Mouse (Mus musculus): ENCODE measurements at regions not wholly inside any gene's neighbourhood (a gene's known extent, or its start where the extent isn't known, plus 50 kb on each side); places are given as distances from the start of the nearest gene placed in this dataset.

DNA sequence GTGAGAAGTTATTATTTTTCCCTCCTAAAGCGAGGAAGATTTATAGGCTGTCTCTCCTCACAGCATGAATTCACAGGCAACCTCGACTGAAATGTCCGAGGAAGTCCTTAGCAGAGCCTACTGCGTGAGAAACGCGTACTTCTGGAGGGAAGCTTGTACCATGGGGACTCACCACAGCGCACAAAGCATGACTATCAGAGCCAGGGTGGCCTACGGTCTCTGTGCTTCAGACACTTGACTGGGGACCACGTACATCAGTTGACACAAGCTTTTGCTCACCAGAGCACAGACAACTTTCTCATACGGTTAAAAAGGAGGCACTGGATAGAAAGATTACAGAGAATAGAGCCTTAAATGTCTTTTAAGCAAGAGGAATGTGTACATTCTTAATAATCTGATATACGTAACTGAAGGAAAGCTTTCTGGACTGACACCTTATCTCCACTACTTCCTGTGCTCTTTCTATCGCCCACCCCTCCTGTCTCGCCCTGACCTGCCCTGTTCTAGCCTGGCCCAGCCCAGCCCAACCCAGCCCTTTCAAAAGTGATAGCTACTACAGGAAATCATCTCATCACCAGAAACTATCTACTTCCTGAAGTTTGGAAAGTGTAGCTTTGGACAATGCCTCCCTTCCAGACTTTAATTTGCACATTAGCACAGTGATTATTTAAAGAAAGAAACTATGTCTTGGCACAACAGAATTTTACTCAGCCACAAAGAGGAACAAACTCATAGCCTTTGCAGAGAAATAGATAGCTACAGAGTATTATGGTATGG is 104.2 kb upstream of the Krtap11-1 start:
- no peak overlapping the region for H3ac ChIP-seq (ENCODE audit: control insufficient read depth, insufficient read length, low read depth)
- H3K27me3 ChIP-seq (ENCODE audit: control insufficient read depth, insufficient read depth, insufficient read length), result no peaks in the 10 kb centered on the region
- H3K4me3 ChIP-seq (ENCODE audit: insufficient read depth, poor library complexity, severe bottlenecking), result no peak overlapping the region
- no peaks in the 10 kb centered on the region for H3K36me3 ChIP-seq (ENCODE audit: control insufficient read depth, insufficient read depth)
- TF ChIP-seq MYOD1 (IDR thresholded peaks at IDR 0.05; ENCODE audit: control insufficient read depth, insufficient read length, low read depth) (no peak), FOSL1 (IDR thresholded peaks at IDR 0.05; ENCODE audit: insufficient read depth, low read length, poor library complexity, severe bottlenecking) (no peak), MAX (IDR thresholded peaks at IDR 0.05) (no peak), USF1 (IDR thresholded peaks at IDR 0.05; ENCODE audit: low read depth) (no peak)
- H3K79me3 ChIP-seq (ENCODE audit: low read depth), result no peaks in the 10 kb centered on the region
- H3K79me2 ChIP-seq (ENCODE audit: control insufficient read depth, insufficient read depth), result no peaks in the 10 kb centered on the region

DNA sequence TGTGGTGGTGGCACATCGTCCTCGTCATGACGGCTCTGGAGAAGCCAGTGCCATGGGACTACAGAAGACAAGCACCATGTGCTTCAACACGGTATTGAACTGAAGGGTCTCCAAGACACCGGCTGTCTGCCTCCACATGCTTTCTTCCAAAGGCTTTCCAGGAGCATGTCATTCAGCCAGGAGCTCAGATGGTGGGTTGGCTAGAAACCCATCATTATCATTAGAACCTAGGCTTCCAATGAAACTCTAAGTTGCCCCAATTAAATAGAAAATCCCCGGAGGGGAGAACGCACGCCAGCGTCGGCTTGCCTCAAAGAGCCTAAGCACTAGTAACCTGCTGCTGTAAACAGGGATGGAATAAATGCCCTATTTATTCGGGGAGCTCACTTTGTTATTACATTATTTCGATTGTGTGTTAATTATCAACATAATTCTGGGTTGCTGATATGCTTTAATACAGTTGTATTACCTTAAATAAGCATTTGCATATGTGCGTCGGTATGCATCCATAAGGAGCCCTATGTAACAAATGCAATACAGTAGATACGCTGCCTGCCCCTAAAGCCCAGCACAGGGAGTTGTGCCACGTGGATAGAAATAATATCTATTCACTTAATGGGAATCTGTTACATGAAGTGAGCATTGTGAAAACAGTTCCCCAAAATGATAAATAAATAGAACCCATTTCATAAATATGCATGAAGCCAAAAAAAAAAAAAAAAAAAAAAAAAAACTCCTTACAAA is 103.3 kb upstream of the Krtap11-1 start:
- no peaks in the 10 kb centered on the region for H3K36me3 ChIP-seq (ENCODE audit: control insufficient read depth, insufficient read depth)
- no peaks in the 10 kb centered on the region for H3K27me3 ChIP-seq (ENCODE audit: control insufficient read depth, insufficient read depth, insufficient read length)
- TF ChIP-seq CTCF (IDR thresholded peaks at IDR 0.05; ENCODE audit: control insufficient read depth, insufficient read depth, insufficient read length) (no peak), MYOG (IDR thresholded peaks at IDR 0.05; ENCODE audit: control insufficient read depth, extremely low read depth, insufficient read length) (no peak), MAX (IDR thresholded peaks at IDR 0.05) (no peak), USF1 (IDR thresholded peaks at IDR 0.05; ENCODE audit: low read depth) (no peak), FOSL1 (IDR thresholded peaks at IDR 0.05; ENCODE audit: insufficient read depth, low read length, poor library complexity, severe bottlenecking) (no peak), MYOD1 (IDR thresholded peaks at IDR 0.05; ENCODE audit: control insufficient read depth, insufficient read length, low read depth) (no peak)
- H3K4me3 ChIP-seq (ENCODE audit: insufficient read depth, poor library complexity, severe bottlenecking), result no peak overlapping the region
- H3K79me3 ChIP-seq (ENCODE audit: low read depth), result no peaks in the 10 kb centered on the region
- H3ac ChIP-seq (ENCODE audit: control insufficient read depth, insufficient read length, low read depth), result no peak overlapping the region
- no peaks in the 10 kb centered on the region for H3K79me2 ChIP-seq (ENCODE audit: control insufficient read depth, insufficient read depth)

DNA sequence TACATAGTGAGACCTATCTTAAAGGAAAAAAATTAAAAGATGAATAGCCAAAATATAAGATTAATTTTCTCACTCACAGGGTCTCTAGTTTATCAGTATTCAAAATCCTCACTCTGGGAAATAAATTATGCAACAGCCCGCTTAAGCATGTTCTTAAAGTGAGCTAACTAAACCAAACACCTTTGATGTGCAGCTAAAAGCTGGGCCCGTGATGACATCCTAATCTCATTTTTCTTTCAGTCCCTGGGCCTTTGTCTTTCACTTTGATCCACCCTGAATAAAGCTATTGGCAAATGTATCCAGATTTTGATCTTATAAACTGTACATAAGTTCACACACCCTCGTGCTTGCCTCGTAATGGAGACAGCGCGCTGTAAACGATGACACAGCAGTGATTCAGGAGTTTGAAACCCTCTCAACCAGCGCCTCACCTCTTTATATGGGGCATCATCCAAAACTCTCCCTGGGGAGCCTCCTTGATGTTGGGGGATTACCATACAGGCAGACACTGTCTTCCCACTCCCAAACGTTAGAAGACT is 100.3 kb upstream of the Krtap11-1 start:
- Histone ChIP-seq H3ac (ENCODE audit: control insufficient read depth, insufficient read length, low read depth) (no peak overlapping the region), H3K4me3 (ENCODE audit: insufficient read depth, poor library complexity, severe bottlenecking) (no peak overlapping the region), H3K79me3 (ENCODE audit: low read depth) (no peaks in the 10 kb centered on the region), H3K36me3 (ENCODE audit: control insufficient read depth, insufficient read depth) (no peaks in the 10 kb centered on the region), H3K27me3 (ENCODE audit: control insufficient read depth, insufficient read depth, insufficient read length) (no peaks in the 10 kb centered on the region), H3K79me2 (ENCODE audit: control insufficient read depth, insufficient read depth) (no peaks in the 10 kb centered on the region)
- TF ChIP-seq USF1 (IDR thresholded peaks at IDR 0.05; ENCODE audit: low read depth), result no peak
- no peak for TF ChIP-seq MYOD1 (IDR thresholded peaks at IDR 0.05; ENCODE audit: control insufficient read depth, insufficient read length, low read depth)
- no peak for TF ChIP-seq MAX (IDR thresholded peaks at IDR 0.05)
- no peak for TF ChIP-seq FOSL1 (IDR thresholded peaks at IDR 0.05; ENCODE audit: insufficient read depth, low read length, poor library complexity, severe bottlenecking)
- no peak for TF ChIP-seq CTCF (IDR thresholded peaks at IDR 0.05; ENCODE audit: control insufficient read depth, insufficient read depth, insufficient read length)
- TF ChIP-seq MYOG (IDR thresholded peaks at IDR 0.05; ENCODE audit: control insufficient read depth, extremely low read depth, insufficient read length), result no peak
- no peak for TF ChIP-seq CEBPB (IDR thresholded peaks at IDR 0.05; ENCODE audit: low read depth)

DNA sequence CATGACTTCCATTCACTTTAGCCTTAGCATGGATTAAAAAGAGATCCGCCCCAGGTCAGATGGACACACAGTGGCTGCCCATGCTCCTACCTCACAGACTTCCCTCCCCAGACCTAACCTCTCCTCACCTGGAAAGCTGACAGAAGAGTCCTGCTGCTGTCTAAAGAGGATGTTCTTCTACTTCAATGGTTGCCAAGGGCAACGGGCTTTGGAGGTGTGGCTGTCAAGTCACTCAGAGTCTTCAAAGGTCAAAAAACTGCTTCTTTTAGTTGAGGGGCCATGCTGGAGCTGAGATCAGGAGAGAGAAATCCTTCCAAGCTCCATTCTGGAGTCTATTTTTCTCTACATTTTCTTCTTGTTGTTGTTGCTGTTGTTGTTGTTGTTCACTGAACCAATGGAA is 89.1 kb upstream of the Krtap11-1 start:
- no peak overlapping the region for H3ac ChIP-seq (ENCODE audit: control insufficient read depth, insufficient read length, low read depth)
- no peaks in the 10 kb centered on the region for H3K79me3 ChIP-seq (ENCODE audit: low read depth)
- TF ChIP-seq MAX (IDR thresholded peaks at IDR 0.05), result no peak
- TF ChIP-seq CTCF (IDR thresholded peaks at IDR 0.05; ENCODE audit: control insufficient read depth, insufficient read depth, insufficient read length), result no peak
- H3K79me2 ChIP-seq (ENCODE audit: control insufficient read depth, insufficient read depth), result no peaks in the 10 kb centered on the region
- no peaks in the 10 kb centered on the region for H3K27me3 ChIP-seq (ENCODE audit: control insufficient read depth, insufficient read depth, insufficient read length)
- no peaks in the 10 kb centered on the region for H3K36me3 ChIP-seq (ENCODE audit: control insufficient read depth, insufficient read depth)
- H3K4me3 ChIP-seq (ENCODE audit: insufficient read depth, poor library complexity, severe bottlenecking), result no peak overlapping the region

DNA sequence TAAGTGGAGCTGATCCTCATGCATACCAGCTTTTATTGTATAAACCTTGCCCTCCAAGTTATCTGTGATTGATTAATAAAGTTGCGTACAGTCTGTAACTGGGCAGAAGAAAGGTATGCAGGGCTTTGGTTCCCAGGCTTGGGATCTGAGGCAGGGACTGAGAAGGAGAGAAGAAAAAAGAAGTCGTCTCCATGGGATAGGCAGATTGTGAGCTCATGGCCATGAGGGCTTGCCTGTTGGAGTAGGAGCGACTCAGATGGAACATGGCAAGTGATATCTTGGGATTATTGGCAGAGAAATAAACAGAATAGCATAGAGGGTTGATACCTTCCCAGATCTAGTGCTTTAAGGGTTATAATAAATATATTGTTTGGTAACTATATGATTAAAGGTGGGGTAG is 85.1 kb upstream of the Krtap11-1 start:
- Histone ChIP-seq H3K27me3 (ENCODE audit: control insufficient read depth, insufficient read depth, insufficient read length) (no peaks in the 10 kb centered on the region), H3K79me2 (ENCODE audit: control insufficient read depth, insufficient read depth) (no peaks in the 10 kb centered on the region), H3ac (ENCODE audit: control insufficient read depth, insufficient read length, low read depth) (no peak overlapping the region), H3K36me3 (ENCODE audit: control insufficient read depth, insufficient read depth) (no peaks in the 10 kb centered on the region), H3K79me3 (ENCODE audit: low read depth) (no peaks in the 10 kb centered on the region), H3K4me3 (ENCODE audit: insufficient read depth, poor library complexity, severe bottlenecking) (no peak overlapping the region)
- TF ChIP-seq MYOG (IDR thresholded peaks at IDR 0.05; ENCODE audit: control insufficient read depth, extremely low read depth, insufficient read length), result no peak
- no peak for TF ChIP-seq MAX (IDR thresholded peaks at IDR 0.05)
- TF ChIP-seq FOSL1 (IDR thresholded peaks at IDR 0.05; ENCODE audit: insufficient read depth, low read length, poor library complexity, severe bottlenecking), result no peak
- no peak for TF ChIP-seq CEBPB (IDR thresholded peaks at IDR 0.05; ENCODE audit: low read depth)
- TF ChIP-seq CTCF (IDR thresholded peaks at IDR 0.05; ENCODE audit: control insufficient read depth, insufficient read depth, insufficient read length), result no peak
- no peak for TF ChIP-seq USF1 (IDR thresholded peaks at IDR 0.05; ENCODE audit: low read depth)
- no peak for TF ChIP-seq MYOD1 (IDR thresholded peaks at IDR 0.05; ENCODE audit: control insufficient read depth, insufficient read length, low read depth)
